9 mouse cellular contexts compared by ENCODE assay signal in genomic region chr19:24606390-24606976, GRCm38 (mm10). TPM values are rescaled to one million over a fixed set of nuclear protein-coding genes. Genes with fewer than 3 reads are reported as not detected.
A peak's percentile ranks its signal among the peaks of the same experiment; 100 is the strongest.
DNase-seq lines count a peak whose midpoint lies in the region; ATAC-seq lines count a peak whose summit lies in the region.
"Had no signal": no experiment of that assay in that cellular context is flagged by ENCODE, and none has a peak within 500 bp of the region (broad histone marks: within the 10 kb centered on the region; RNA-seq: fewer than 3 reads in every experiment).

No protein-coding gene starts in this region.

- H3K27me3 ChIP-seq in embryonic facial prominence, embryonic 10.5 days (replicated peaks; ENCODE audit: low read depth, poor library complexity, severe bottlenecking), result no peaks in the 10 kb centered on the region
- no peaks in the 10 kb centered on the region for H3K27me3 ChIP-seq in forebrain, embryonic 14.5 days (replicated peaks; ENCODE audit: control insufficient read depth, insufficient read depth, low read length)
- H3K27me3 ChIP-seq: embryonic facial prominence, embryonic 15.5 days had no signal

- H3K27ac ChIP-seq in embryonic facial prominence, embryonic 10.5 days (replicated peaks), result no peak overlapping the region
- H3K27ac ChIP-seq in forebrain, embryonic 14.5 days (ENCODE audit: low read depth, low read length), result no peak overlapping the region
- H3K27ac ChIP-seq: embryonic facial prominence, embryonic 15.5 days had no signal

- H3K4me1 ChIP-seq in embryonic facial prominence, embryonic 10.5 days, result peaks cover 9% of the 10 kb centered on the region; the same call in 1 of the 2 replicates
- no peaks in the 10 kb centered on the region for H3K4me1 ChIP-seq in forebrain, embryonic 14.5 days (ENCODE audit: control insufficient read depth, insufficient read depth, low read length)
- H3K4me1 ChIP-seq: embryonic facial prominence, embryonic 15.5 days had no signal

- DNase-seq in CD4-positive, CD25-positive, alpha-beta regulatory T cell, adult 2 months (ENCODE audit: low read depth, low spot score), result peak; percentile 54
- DNase-seq in kidney, postnatal 10 days, result peak; percentile 14
- DNase-seq in kidney, adult 11 months, result no peak
- DNase-seq in embryonic facial prominence, embryonic 10.5 days (ENCODE audit: low spot score), result peak; percentile 58
- DNase-seq in retina, embryonic 14.5 days (ENCODE audit: low spot score), result peak; percentile 23
- DNase-seq in left cerebral cortex, postnatal 14 days (ENCODE audit: low spot score in 2 of 2), result no peak
- no peak for DNase-seq in forebrain, embryonic 14.5 days (ENCODE audit: low spot score)

- intact Hi-C loops in left cerebral cortex, postnatal 14 days (cut with DNase I), result no loop called here

- no peak for ATAC-seq in CD4-positive, CD25-positive, alpha-beta regulatory T cell, adult 4 months
- ATAC-seq in forebrain, embryonic 14.5 days, result no peak

- no peak overlapping the region for H3K9ac ChIP-seq in forebrain, embryonic 14.5 days (ENCODE audit: low read length)
- H3K9ac ChIP-seq: embryonic facial prominence, embryonic 15.5 days had no signal

- H3K4me3 ChIP-seq in embryonic facial prominence, embryonic 10.5 days, result no peak overlapping the region
- no peak overlapping the region for H3K4me3 ChIP-seq in forebrain, embryonic 14.5 days (ENCODE audit: low read depth, low read length)
- H3K4me3 ChIP-seq: embryonic facial prominence, embryonic 15.5 days had no signal

- no peak overlapping the region for H3K4me2 ChIP-seq in forebrain, embryonic 14.5 days (ENCODE audit: low read length)
- H3K4me2 ChIP-seq: embryonic facial prominence, embryonic 15.5 days had no signal

- WGBS in embryonic facial prominence, embryonic 10.5 days, result 73% methylated on average over 5 of the region's 5 CpGs
- WGBS in forebrain, embryonic 14.5 days, result 75% methylated on average over 5 of the region's 5 CpGs

- peaks cover 3% of the 10 kb centered on the region; the same call in 1 of the 2 replicates for H3K9me3 ChIP-seq in embryonic facial prominence, embryonic 10.5 days
- no peaks in the 10 kb centered on the region for H3K9me3 ChIP-seq in forebrain, embryonic 14.5 days (replicated peaks; ENCODE audit: control insufficient read depth, low read length)
- H3K9me3 ChIP-seq: embryonic facial prominence, embryonic 15.5 days had no signal

- H3K36me3 ChIP-seq in embryonic facial prominence, embryonic 10.5 days (replicated peaks), result no peaks in the 10 kb centered on the region
- no peaks in the 10 kb centered on the region for H3K36me3 ChIP-seq in forebrain, embryonic 14.5 days (ENCODE audit: control insufficient read depth, insufficient read depth, low read length)
- H3K36me3 ChIP-seq: embryonic facial prominence, embryonic 15.5 days had no signal

RNA-seq across cellular contexts. Expression of gene Pip5k1b, which starts 50.8 kb away (rescaled TPM):
- 1 to 10 TPM; 7.0 to 8.1 TPM for polyA plus RNA-seq in CD4-positive, CD25-positive, alpha-beta regulatory T cell, adult 4 months (2017; shearing (Covaris generic))
- polyA plus RNA-seq in embryonic facial prominence, embryonic 10.5 days (2016; fragmentation: Nextera tagmentation; extraction: Ambion mirVana), result 1.1 and 1.2 TPM in 2 replicates
- total RNA-seq in left cerebral cortex, postnatal 14 days (2021), result 10 to 100 TPM; 17.7 to 19.3 TPM
- 1.8 and 2.1 TPM in 2 replicates for polyA plus RNA-seq in forebrain, embryonic 14.5 days (2014; fragmentation: Nextera tagmentation; extraction: Ambion mirVana)

Comparison
In these comparisons a context has a peak if more than half of its experiments do, and no peak if none do; other contexts are left out.
1. DNase-seq: peak in CD4-positive, CD25-positive, alpha-beta regulatory T cell, adult 2 months (single experiment), kidney, postnatal 10 days (single experiment), embryonic facial prominence, embryonic 10.5 days (single experiment) and retina, embryonic 14.5 days (single experiment); none in kidney, adult 11 months (single experiment), left cerebral cortex, postnatal 14 days (0 of 2) and forebrain, embryonic 14.5 days (single experiment).